Mouse (Mus musculus) frontal cortex, postnatal 14 days (tissue): ENCODE measurements around the gene Jagn1.
A peak's percentile ranks its signal among the peaks of the same experiment; 100 is the strongest.

Experiments used
- DNase-seq, 2 experiments: peaks; one replicate each; pipeline ENCODE4 v3.0.0; 2022; ENCODE audit warnings: low spot score in 2 of 2

Gene Jagn1

GRCm38 (mm10) chr6:113434691-113435090 is 7.7 kb upstream of the Jagn1 start:
- no peak for DNase-seq

DNA sequence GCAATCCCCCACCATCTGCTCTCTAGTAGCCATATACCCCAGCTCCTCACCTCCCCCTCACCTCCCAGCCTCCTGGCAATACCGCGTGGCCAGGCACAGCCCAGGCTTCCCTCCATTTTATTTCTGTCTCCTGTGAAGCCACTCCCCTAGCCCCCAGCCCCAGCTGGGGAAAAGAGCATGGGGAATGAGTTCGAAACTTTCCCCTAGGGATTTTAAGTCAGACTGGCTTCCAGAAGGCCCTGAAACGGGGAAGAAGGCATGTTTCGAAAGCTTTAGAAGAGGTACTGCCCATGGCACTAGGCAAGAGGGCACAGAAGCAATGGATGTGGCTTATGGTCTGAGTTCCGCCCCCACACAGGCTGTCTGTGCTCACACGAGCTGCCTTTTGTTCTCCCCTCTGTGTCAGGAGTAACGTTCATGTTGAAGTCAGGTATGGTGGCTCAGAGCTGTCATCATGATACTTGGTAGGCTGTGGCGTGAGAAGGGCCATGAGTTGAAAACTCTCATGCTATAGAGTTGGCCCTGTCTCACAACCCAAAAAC is 6.6 kb upstream of the Jagn1 start, which contains the start of gene Cidec:
TSS of gene Cidec (minus strand) at position 97 of the 542 bp plus-strand sequence.
- DNase-seq = no peak

DNA sequence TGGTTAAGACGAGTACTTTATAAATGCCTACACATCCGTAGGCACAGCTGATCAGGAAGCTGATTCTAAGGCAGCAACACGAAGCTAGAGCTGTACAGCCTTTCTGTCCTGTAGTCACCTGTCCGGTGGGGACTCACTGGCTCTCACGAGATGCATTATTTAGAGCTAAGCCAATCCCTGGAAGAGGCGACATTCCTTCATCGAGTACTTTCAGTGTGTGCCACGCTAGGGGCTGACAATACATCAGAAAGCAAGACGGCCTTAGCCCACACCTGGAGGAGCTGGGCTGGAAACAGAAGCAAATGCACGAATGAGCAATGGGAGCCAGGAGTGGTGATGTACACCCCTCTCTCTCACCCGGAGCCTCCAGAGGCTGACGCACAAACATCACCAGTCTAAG is 5.2 kb upstream of the Jagn1 start:
- no peak for DNase-seq

DNA sequence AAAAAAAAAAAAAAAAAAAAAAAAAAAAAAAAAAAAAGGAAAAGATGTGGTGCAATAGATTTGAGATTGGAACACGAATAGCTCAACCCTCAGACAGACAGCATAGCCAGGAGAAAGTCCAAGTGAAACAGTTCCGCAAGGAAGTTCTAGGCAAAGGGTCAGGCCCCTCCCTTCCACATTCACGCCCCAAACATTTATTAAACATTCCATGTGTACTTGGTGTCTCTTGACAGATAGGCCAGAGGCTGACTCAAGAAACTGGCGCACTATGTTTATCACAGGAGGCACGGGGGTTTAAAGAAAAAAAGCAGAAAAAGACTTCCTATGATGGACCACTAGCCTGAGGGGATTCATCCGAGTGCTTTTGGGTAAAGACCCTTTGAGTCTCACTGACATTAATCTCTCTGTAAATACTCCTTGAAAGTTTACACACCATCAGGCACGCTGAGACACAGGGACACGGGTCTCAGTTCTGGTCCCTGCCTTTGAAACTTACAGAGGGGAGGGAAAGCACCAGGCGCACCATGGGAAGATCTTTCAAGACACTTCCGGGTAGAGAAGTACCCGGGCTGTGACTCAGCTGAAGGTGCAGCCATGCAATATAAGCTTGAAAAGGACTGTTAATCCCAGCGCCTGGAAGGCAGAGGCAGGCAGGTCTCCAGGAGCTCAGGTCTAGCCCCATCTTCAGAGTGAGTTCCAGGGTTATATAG is 3.5 kb upstream of the Jagn1 start:
- no peak for DNase-seq

- DNase-seq = no peak
Observed at GRCm38 (mm10) chr6:113440686-113441085, 1.7 kb upstream of the Jagn1 start.

GRCm38 (mm10) chr6:113441147-113441680 is 1.2 kb upstream of the Jagn1 start:
- DNase-seq = peak in 1 of 2 experiments; percentile 56

GRCm38 (mm10) chr6:113442087-113442441 is 305 bp upstream of the Jagn1 start:
- no peak for DNase-seq

DNA sequence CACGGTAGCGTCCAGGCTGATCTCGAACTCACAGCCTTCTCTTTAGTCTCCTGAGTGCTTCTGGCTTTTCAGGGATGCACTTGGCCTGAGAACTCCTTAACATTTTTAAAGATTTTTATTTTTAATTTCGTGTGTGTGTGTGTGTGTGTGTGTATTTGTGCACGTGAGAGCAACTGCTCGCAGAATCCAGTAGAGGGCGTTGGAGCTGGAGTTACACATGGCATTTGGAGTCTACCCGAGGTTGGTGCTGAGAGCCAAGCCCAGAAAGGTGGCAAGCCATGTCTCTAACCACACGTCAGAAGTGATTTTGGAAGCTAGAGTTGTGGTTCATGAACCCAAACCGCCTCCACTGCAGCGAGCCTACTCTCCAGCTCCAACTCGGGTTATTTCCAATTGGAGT is 722 bp downstream of the Jagn1 start:
- DNase-seq = no peak

DNA sequence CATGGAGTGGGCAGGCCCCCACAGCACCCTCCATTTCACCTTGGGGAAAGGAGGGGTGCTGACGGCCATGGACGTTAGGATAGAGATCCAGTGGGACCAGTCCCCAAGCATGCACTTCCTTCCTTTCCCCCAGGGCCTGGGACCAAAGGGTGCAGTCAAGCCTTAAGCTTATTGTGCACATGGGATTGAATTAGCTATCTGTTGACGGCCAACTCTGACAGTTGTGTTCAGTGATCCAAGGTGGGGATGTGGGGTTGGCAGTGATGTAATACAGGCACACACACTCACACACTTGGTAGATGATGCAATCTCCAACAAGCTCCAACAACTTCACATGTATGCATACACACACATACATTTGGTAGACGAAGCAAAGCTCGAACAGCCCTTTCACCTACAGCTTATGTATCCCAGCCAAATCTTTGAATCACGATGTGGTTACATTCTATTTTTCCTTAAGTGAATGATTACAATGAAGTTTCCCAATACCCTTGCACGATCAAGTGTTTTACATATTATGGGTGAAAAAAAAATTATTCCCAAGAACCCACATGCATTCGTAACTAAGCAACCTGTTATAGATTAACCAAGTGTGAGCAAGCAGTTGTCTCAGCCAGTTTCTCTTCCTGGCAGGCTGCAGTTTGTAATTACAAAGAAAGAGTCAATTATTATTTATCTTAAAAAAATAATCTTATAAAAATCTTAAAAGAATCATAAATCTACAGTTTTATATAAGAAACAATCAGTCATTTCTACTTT is 2.0 kb downstream of the Jagn1 start:
- DNase-seq = no peak

GRCm38 (mm10) chr6:113447639-113448038 is 5.3 kb downstream of the Jagn1 start:
- no peak for DNase-seq

DNA sequence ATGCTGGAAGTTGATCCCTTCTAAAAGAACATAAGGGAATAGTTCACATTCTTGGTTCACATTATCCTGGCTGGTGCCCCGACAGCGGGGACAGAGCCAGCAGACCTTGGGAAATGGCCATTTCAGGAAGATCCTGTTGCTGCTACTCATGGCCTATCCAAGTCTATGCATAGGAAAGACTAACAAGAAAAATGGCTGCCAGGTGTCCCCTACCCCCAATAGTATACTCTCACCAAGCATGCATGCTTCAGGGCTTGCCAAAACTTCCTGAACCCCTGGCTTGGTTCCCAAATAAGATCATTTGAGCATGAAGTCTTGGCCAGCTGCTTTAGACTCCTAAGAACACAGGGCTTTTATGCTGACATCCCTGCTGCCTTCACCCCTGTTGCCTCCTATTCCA is 9.5 kb downstream of the Jagn1 start:
- DNase-seq = no peak

GRCm38 (mm10) chr6:113455007-113455406 is 12.6 kb downstream of the Jagn1 start:
- DNase-seq = no peak

DNA sequence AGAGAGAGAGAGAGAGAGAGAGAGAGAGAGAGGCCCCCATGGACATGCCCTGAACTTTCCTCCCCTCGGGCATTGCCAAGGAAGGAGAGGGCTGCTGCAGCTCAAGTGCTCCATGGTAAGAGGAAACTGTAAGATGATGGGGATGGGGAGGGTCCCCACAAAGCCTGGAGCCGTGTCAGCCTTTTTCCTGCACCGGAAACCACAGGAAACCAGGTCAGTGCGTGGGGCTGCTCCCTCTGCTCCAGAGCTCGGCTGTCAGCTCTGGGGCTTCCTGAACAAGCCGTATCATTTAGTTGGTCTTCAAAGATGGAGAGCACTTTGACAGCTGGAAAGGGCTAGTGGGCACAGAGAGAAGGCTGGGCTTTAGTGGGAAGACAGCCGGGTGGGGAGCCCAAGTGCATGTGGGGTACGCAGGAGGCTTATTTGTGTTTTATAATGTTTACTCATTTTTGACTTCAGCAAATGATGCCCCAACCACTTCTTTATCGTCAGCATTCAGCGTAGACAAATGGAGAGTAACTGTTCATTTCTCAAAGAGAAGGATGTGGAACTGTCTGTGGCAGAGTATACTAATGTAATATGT is 15.7 kb downstream of the Jagn1 start, which contains the start of gene Il17re:
TSS of gene Il17re (plus strand) at position 533 of the 583 bp plus-strand sequence.
- no peak for DNase-seq

GRCm38 (mm10) chr6:113458635-113459034 is 16.3 kb downstream of the Jagn1 start:
- DNase-seq = no peak

DNA sequence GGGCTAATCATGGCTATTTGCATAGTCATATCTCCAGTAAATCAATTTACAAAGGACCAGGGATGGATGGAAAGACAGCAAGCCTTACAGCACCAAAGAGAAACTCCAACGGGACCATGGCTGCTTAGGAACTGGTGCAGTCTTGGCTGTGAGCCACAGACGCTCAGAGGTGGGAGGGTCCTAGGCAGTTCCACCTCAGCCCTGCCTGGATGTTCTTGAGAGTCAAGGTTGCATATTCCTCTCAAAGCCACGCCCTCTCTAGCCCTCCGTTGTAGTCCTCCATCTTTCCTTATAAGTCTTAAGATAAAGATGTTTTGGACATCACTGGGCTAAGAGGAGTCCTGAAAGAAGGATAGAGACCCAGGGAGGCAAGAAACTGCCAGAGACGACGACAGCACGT is 21.7 kb downstream of the Jagn1 start:
- no peak for DNase-seq

GRCm38 (mm10) chr6:113465602-113466001 is 23.2 kb downstream of the Jagn1 start:
- DNase-seq = no peak

DNA sequence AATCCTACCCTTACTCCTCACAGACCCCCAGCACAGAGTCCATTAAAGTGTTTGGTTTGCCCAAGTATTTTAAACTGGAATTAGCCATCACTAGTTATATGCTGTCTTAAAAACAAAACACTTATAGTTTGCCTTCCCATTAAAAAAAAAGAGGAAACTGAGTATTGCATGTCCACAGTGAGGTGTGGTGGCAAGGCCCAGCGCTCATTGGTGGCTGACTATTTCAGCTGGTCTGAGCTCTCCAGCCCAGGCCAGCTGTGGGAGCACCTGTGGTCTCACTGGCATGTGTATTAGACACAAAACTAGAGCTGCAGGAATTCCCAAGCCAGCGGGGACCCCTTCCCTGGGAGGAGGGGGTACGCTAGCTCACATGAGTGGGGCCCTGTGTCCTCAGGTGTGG is 26.1 kb downstream of the Jagn1 start:
- DNase-seq = no peak

GRCm38 (mm10) chr6:113469021-113469420 is 26.7 kb downstream of the Jagn1 start:
- DNase-seq = peak in 1 of 2 experiments; percentile 51

- DNase-seq = peak in 1 of 2 experiments; percentile 51
Observed at GRCm38 (mm10) chr6:113469432-113469831, 27.1 kb downstream of the Jagn1 start.

DNA sequence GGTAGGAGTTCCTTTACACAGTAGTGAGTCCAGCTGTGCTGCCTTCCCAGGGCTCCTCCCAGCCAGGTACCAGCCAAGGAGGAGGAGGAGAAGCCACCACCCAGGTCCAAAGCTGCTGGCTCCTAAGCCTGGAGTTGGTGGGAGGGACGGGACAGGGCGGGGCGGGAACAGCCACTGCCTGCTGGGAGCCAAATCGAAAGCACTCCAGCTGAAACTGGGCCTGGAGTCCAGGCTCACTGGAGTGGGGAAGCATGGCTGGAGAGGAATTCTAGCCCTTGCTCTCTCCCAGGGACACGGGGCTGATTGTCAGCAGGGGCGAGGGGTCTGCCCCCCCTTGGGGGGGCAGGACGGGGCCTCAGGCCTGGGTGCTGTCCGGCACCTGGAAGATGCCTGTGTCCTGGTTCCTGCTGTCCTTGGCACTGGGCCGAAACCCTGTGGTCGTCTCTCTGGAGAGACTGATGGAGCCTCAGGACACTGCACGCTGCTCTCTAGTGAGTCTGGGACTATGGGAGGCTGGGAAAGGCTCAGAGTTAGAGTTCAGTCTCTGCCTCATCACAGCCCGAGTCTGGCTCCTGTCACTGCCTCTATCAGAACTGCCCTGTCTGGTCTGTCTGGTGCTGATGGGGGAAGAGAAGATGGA is 29.0 kb downstream of the Jagn1 start, which contains the start of gene Il17rc:
TSS of gene Il17rc (plus strand) at position 131 of the 640 bp plus-strand sequence.
- no peak for DNase-seq

DNA sequence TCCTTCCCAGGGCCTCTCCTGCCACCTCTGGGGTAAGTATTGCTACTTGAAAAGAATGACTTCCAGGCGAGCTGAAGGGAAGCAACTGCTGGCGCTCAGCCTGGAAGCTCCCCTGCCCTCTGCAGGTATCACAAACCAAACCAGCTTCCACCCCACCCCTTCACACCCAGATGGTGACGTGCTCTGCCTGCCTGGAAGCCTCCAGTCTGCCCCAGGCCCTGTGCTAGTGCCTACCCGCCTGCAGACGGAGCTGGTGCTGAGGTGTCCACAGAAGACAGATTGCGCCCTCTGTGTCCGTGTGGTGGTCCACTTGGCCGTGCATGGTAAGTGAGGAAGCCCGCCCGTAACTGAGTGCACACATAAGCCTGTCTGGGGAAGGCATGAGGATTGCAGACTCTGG is 29.7 kb downstream of the Jagn1 start:
- DNase-seq = no peak

- no peak for DNase-seq
Observed at GRCm38 (mm10) chr6:113473246-113473645, 30.9 kb downstream of the Jagn1 start.
